Mouse (Mus musculus): ENCODE measurements around the gene Scimp. TPM values are rescaled to one million over a fixed set of nuclear protein-coding genes. Genes with fewer than 3 reads are reported as not detected.

The Scimp gene
- 0.53 TPM in 1 of 2 replicates, not detected in the other for polyA plus RNA-seq (2015; fragmentation: Nextera tagmentation; extraction: Ambion mirVana)

DNA sequence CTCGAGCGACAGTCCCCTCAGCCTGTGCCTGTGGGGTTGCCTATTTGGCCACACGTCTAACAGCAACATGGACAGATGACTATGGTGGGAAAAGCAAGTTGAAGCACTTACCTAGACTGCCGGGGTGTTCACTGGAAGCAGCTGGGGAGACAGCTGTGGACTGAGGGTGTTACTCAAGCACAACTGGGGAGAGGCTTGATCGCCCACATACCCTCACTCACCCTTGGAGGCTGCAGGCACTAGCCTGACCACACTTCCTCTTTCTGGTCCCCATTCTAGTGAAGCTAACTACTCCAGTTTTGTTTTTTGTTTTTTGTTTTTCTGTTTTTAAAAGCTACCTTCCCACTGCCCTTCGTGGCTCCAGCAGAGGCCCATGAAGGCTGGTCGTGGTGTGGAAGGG is at the start of gene Scimp:
TSS of gene Scimp (minus strand) at position 222 of the 400 bp plus-strand sequence.

DNA sequence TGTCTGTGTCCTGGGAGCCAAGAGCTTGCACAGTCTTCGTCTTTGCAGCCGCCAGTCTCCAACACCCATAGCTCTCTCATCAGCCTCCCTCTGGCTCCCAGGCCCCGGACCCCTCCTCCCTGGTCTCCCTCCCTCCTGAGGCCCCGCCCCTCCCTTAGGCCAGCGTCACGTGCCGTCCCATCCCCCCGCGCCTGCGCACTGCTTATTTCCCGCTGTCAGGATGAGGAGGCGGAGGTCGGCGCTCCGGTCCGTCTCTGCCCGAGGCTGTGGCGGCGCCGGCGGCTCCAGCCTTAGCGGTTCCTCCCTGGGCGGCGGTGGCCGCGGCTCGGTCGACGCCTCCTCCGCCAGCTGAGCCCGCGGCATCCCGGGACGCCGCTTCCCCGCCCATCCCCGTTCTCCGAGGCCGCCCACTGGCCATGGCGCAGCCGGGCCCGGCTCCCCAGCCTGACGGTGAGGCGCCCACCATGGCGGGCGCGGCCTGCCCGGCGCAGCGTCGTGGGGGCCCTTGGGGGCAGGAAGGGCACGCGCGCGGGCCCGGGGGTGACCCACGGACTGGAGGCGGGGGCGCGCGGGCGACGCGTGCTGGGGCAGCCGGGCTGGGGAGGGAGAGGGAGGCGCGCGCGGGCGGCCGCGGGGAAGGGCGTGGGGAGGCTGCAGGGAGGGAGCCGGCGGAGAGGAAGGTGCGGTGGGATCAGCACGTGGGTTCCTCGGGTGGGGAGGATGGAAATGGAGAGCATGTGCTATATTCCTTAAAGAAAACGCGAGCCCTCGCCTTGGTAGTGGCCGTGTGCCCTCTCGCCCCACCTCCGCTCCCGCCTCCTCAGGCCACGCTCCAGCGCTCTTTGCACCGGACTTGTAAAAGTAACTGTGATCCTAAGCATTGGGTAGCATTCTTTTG is 32.4 kb upstream of the Scimp start, which contains the start of gene Rabep1:
TSS of gene Rabep1 (plus strand) at position 220 of the 898 bp plus-strand sequence.

GRCm38 (mm10) chr11:70763936-70764808 is 48.2 kb downstream of the Scimp start, which contains the start of gene Zfp3:
Gene Zfp3, plus strand, starts transcription at chr11:70764209.

Small RNA genes lying within 50 kb of the gene (microRNA-seq; reads per million reads assigned to microRNA genes)
- gene Gm22760, result not detected

Other genes with a start within 250 kb of the Scimp start
- gene Mink1, start 249.7 kb downstream of the Scimp start, polyA plus RNA-seq (2015; fragmentation: Nextera tagmentation; extraction: Ambion mirVana), result 6.9 and 7.3 TPM in 2 replicates
- gene 4930544D05Rik, start 196.7 kb downstream of the Scimp start, polyA plus RNA-seq (2015; fragmentation: Nextera tagmentation; extraction: Ambion mirVana), result not detected in 2 replicates
- 0.57 and 0.93 TPM in 2 replicates for gene Chrne, start 193.4 kb downstream of the Scimp start, polyA plus RNA-seq (2015; fragmentation: Nextera tagmentation; extraction: Ambion mirVana)
- gene Gp1ba, start 173.5 kb downstream of the Scimp start, polyA plus RNA-seq (2015; fragmentation: Nextera tagmentation; extraction: Ambion mirVana), result 0.14 and 0.31 TPM in 2 replicates
- gene Rnf167, start 165.4 kb downstream of the Scimp start, polyA plus RNA-seq (2015; fragmentation: Nextera tagmentation; extraction: Ambion mirVana), result 54.3 and 65.0 TPM in 2 replicates
- 107 and 111 TPM in 2 replicates for gene Slc25a11, start 165.1 kb downstream of the Scimp start, polyA plus RNA-seq (2015; fragmentation: Nextera tagmentation; extraction: Ambion mirVana)
- gene Pfn1, start 157.9 kb downstream of the Scimp start, polyA plus RNA-seq (2015; fragmentation: Nextera tagmentation; extraction: Ambion mirVana), result 2,757 and 3,152 TPM in 2 replicates
- 94.5 and 97.9 TPM in 2 replicates for gene Eno3, start 155.4 kb downstream of the Scimp start, polyA plus RNA-seq (2015; fragmentation: Nextera tagmentation; extraction: Ambion mirVana)
- 132 and 135 TPM in 2 replicates for gene Spag7, start 143.2 kb downstream of the Scimp start, polyA plus RNA-seq (2015; fragmentation: Nextera tagmentation; extraction: Ambion mirVana)
- 10.6 and 12.4 TPM in 2 replicates for gene Camta2, start 124.5 kb downstream of the Scimp start, polyA plus RNA-seq (2015; fragmentation: Nextera tagmentation; extraction: Ambion mirVana)
- gene Inca1, start 112.4 kb downstream of the Scimp start, polyA plus RNA-seq (2015; fragmentation: Nextera tagmentation; extraction: Ambion mirVana), result 1.3 and 2.4 TPM in 2 replicates
- gene Kif1c, start 112.0 kb downstream of the Scimp start, polyA plus RNA-seq (2015; fragmentation: Nextera tagmentation; extraction: Ambion mirVana), result 4.8 and 5.8 TPM in 2 replicates
- gene Zfp3, start 48.4 kb downstream of the Scimp start, polyA plus RNA-seq (2015; fragmentation: Nextera tagmentation; extraction: Ambion mirVana), result 3.5 and 3.6 TPM in 2 replicates
- 22.8 and 26.2 TPM in 2 replicates for gene Rabep1, start 32.2 kb upstream of the Scimp start, polyA plus RNA-seq (2015; fragmentation: Nextera tagmentation; extraction: Ambion mirVana)
- 70.2 TPM in 2 replicates for gene Nup88, start 157.4 kb upstream of the Scimp start, polyA plus RNA-seq (2015; fragmentation: Nextera tagmentation; extraction: Ambion mirVana)
- gene Rpain, start 157.6 kb upstream of the Scimp start, polyA plus RNA-seq (2015; fragmentation: Nextera tagmentation; extraction: Ambion mirVana), result 49.5 and 49.6 TPM in 2 replicates
- 154 and 168 TPM in 2 replicates for gene C1qbp, start 170.4 kb upstream of the Scimp start, polyA plus RNA-seq (2015; fragmentation: Nextera tagmentation; extraction: Ambion mirVana)
- gene Dhx33, start 191.9 kb upstream of the Scimp start, polyA plus RNA-seq (2015; fragmentation: Nextera tagmentation; extraction: Ambion mirVana), result 7.7 and 9.5 TPM in 2 replicates
- 15.8 and 18.9 TPM in 2 replicates for gene Mis12, start 207.0 kb upstream of the Scimp start, polyA plus RNA-seq (2015; fragmentation: Nextera tagmentation; extraction: Ambion mirVana)
- gene Derl2, start 207.3 kb upstream of the Scimp start, polyA plus RNA-seq (2015; fragmentation: Nextera tagmentation; extraction: Ambion mirVana), result 55.4 and 66.1 TPM in 2 replicates
- 6.3 and 7.5 TPM in 2 replicates for gene 6330403K07Rik, start 220.9 kb upstream of the Scimp start, polyA plus RNA-seq (2015; fragmentation: Nextera tagmentation; extraction: Ambion mirVana)

All from urinary bladder, postnatal 0 days (tissue).